Mouse (Mus musculus): ENCODE data around the gene Ypel2.

DNA sequence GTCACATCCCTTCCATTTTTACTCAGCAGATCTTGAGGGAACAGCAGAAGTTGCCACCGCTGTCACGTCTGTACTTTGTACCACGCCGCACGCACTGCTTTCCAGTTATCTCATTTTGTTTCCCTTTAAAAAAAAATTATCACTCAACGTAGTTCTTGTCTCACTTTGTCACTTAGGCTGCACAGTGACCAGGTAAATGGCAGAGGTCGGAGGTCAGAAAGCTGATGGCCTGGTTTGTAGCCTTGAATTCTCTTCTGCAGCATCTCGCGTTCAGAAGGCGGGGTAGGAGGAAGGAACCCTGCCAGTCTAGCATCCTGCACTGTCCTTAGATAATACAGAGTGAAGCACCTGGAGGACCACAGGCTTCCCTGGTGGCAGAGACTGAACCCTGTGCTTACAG is 29.8 kb downstream of the Ypel2 start:
- TF ChIP-seq MEF2A (IDR thresholded peaks at IDR 0.05; ENCODE audit: extremely low read depth, insufficient replicate concordance, low read depth, low read length, poor library complexity, severe bottlenecking) (no peak), USF1 (IDR thresholded peaks at IDR 0.05; ENCODE audit: low read depth, low read length) (no peak), EP300 (IDR thresholded peaks at IDR 0.05; ENCODE audit: low read depth in 1 of 2, low read length in 2 of 2) (no peak), KAT2A (conservative IDR thresholded peaks at IDR 0.05; ENCODE audit: low read depth, low read length) (no peak), E2F4 (IDR thresholded peaks at IDR 0.05; ENCODE audit: borderline replicate concordance, low read depth, low read length) (no peak), JUND (IDR thresholded peaks at IDR 0.05; ENCODE audit: low read depth, low read length) (no peak), POLR2A (IDR thresholded peaks at IDR 0.05; ENCODE audit: control insufficient read depth in 1 of 2, insufficient read depth in 1 of 2, low read depth in 1 of 2, low read length in 2 of 2, poor library complexity in 1 of 2) (no peak), CTCF (IDR thresholded peaks at IDR 0.05 in 2 of 3, conservative IDR thresholded peaks at IDR 0.05 in 1 of 3; ENCODE audit: control insufficient read depth in 1 of 3, insufficient read depth in 1 of 3, low read depth in 2 of 3, low read length in 3 of 3, poor library complexity in 1 of 3, severe bottlenecking in 1 of 3) (no peak), ELF1 (IDR thresholded peaks at IDR 0.05; ENCODE audit: low read depth, low read length) (no peak), MAZ (IDR thresholded peaks at IDR 0.05; ENCODE audit: low read depth, low read length) (no peak), HCFC1 (IDR thresholded peaks at IDR 0.05; ENCODE audit: low read depth, low read length) (no peak), RCOR1 (IDR thresholded peaks at IDR 0.05; ENCODE audit: low read depth, low read length) (no peak), ZNF384 (IDR thresholded peaks at IDR 0.05; ENCODE audit: low read depth, low read length) (peak; percentile 44; the same call in 1 of the 2 replicates), NRF1 (IDR thresholded peaks at IDR 0.05; ENCODE audit: insufficient read depth, low read depth, low read length, poor library complexity, severe bottlenecking) (no peak)
